Mouse (Mus musculus) kidney, embryonic 15.5 days (tissue): ENCODE results near the gene Tiprl. TPM values are rescaled to one million over a fixed set of nuclear protein-coding genes. Genes with fewer than 3 reads are reported as not detected.
A peak's percentile ranks its signal among the peaks of the same experiment; 100 is the strongest.

Experiments
- ATAC-seq: fragments of 200-750 bp; cut with Nextera tagmentation; replicated peaks from 2 replicates; pipeline ENCODE4 v1.8.0; 2017; ENCODE audit warnings: moderate TSS enrichment; ENCODE audit not compliant: low FRiP score
- H3K27ac ChIP-seq: fragments of 300-500 bp; sonication (generic); 2 replicates; pipeline ENCODE4 v1.5.1; 2015; ENCODE audit warnings: mild to moderate bottlenecking, inconsistent platforms
- H3K27me3 ChIP-seq: fragments of 300-500 bp; sonication (generic); 2 replicates; pipeline ENCODE4 v1.6.1; 2015; ENCODE audit warnings: inconsistent platforms
- H3K36me3 ChIP-seq: fragments of 300-500 bp; sonication (generic); 2 replicates; pipeline ENCODE4 v1.6.1; 2015; ENCODE audit warnings: inconsistent platforms
- H3K4me1 ChIP-seq: fragments of 300-500 bp; sonication (generic); 2 replicates; pipeline ENCODE4 v1.6.1; 2015; ENCODE audit warnings: inconsistent platforms
- H3K4me2 ChIP-seq: fragments of 300-500 bp; sonication (generic); 2 replicates; pipeline ENCODE4 v1.6.1; 2015; ENCODE audit warnings: moderate library complexity, mild to moderate bottlenecking, inconsistent platforms
- H3K4me3 ChIP-seq: fragments of 300-500 bp; sonication (generic); replicated peaks from 2 replicates; pipeline ENCODE4 v1.5.1; 2015; ENCODE audit warnings: mild to moderate bottlenecking, inconsistent platforms
- H3K9ac ChIP-seq: fragments of 300-500 bp; sonication (generic); 2 replicates; pipeline ENCODE4 v1.6.1; 2015; ENCODE audit warnings: mild to moderate bottlenecking, inconsistent platforms
- H3K9me3 ChIP-seq: fragments of 300-500 bp; sonication (generic); replicated peaks from 2 replicates; pipeline ENCODE4 v1.6.1; 2016; ENCODE audit warnings: inconsistent platforms
- WGBS: fragments of 180-500 bp; shearing (Covaris S2); methylation state at CpG from one replicate; pipeline ENCODE4 v1.1.7; 2015; ENCODE audit warnings: mixed read lengths; 5-methylcytosine and 5-hydroxymethylcytosine counted together
- polyA plus RNA-seq: library from polyadenylated mRNA; unstranded; fragments of >200 nt; fragmentation: Nextera tagmentation; extraction: Ambion mirVana; gene quantifications from 2 replicates; pipeline ENCODE4 v1.2.1, GENCODE M21; 2015

Tiprl gene
- polyA plus RNA-seq, 1 experiment from 2014 or later = 99.3 TPM

DNA sequence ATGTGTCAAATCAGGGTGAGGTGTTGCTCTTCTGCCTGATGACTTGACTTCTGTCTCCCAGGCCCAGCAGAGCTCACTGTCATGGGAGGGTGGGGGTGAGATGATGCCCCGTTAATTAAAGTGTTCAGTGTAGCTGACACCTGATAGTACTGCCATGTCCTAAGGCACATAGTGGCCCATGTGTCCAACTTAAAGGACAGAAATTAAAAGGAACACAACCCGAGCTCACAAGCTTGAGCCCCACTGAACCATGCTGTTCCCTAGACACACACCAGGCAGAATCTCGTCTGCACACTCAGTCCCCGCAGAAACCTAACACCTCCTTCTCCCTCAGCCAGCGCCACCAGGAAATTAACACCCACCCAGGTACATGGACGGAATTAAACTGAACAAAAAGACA lies 71.9 kb downstream of the Tiprl start:
- Histone ChIP-seq H3K9me3 (no peaks in the 10 kb centered on the region), H3K27ac (no peak overlapping the region), H3K4me3 (no peak overlapping the region), H3K4me1 (no peaks in the 10 kb centered on the region), H3K4me2 (no peak overlapping the region), H3K36me3 (no peaks in the 10 kb centered on the region), H3K27me3 (no peaks in the 10 kb centered on the region), H3K9ac (no peak overlapping the region)
- 49% methylated on average over 6 of the region's 6 CpGs for WGBS
- peak; percentile 54 for ATAC-seq

Other genes starting within 250 kb of the Tiprl start
- gene Tbx19, start 76.2 kb downstream of the Tiprl start, polyA plus RNA-seq = 0.10 and 0.23 TPM in 2 replicates
- gene Sft2d2, start 42.6 kb downstream of the Tiprl start, polyA plus RNA-seq = 22.8 and 23.5 TPM in 2 replicates
- gene Gpr161, start 58.8 kb upstream of the Tiprl start, polyA plus RNA-seq = 1.2 and 1.5 TPM in 2 replicates
- 15.6 and 18.1 TPM in 2 replicates for gene Dcaf6, start 223.5 kb upstream of the Tiprl start, polyA plus RNA-seq
- 258 and 309 TPM in 2 replicates for gene Mpc2, start 223.6 kb upstream of the Tiprl start, polyA plus RNA-seq
- 0.23 and 0.31 TPM in 2 replicates for gene Adcy10, start 248.2 kb upstream of the Tiprl start, polyA plus RNA-seq